Mouse (Mus musculus): ENCODE data around the gene Papolg. TPM values are rescaled to one million over a fixed set of nuclear protein-coding genes. Genes with fewer than 3 reads are reported as not detected.

The Papolg gene
- total RNA-seq, 2 experiments from 2014 or later, result 8.1 to 8.2 TPM

Other genes with a start within 250 kb of the Papolg start
- 10 to 100 TPM in 1 of 2 experiments, 1 to 10 TPM in 1; 9.8 to 11.2 TPM for gene Pus10, start 229.6 kb downstream of the Papolg start, total RNA-seq (2021)
- 10 to 100 TPM; 22.0 to 26.9 TPM for gene Pex13, start 229.3 kb downstream of the Papolg start, total RNA-seq (2021)
- 1 to 10 TPM; 8.1 to 8.5 TPM for gene Rel, start 124.3 kb downstream of the Papolg start, total RNA-seq (2021)
- gene A830031A19Rik, start 179.8 kb upstream of the Papolg start, total RNA-seq (2021), result not detected
- gene Bcl11a, start 182.8 kb upstream of the Papolg start, total RNA-seq (2021), result 1 to 10 TPM; 4.1 to 5.0 TPM

Data from heart, postnatal 14 days (tissue).